Mouse (Mus musculus) olfactory bulb, adult 2 months (tissue): ENCODE data around the gene 4930583I09Rik.

Source experiments
- CTCF ChIP-seq: fragments of 200-500 bp; IDR thresholded peaks from 2 replicates; pipeline ENCODE4 v1.5.1; 2012; ENCODE audit warnings: low read depth, mild to moderate bottlenecking, low read length, moderate library complexity; ENCODE audit not compliant: insufficient read depth
- POLR2A ChIP-seq: fragments of 200-500 bp; IDR thresholded peaks from 2 replicates; pipeline ENCODE4 v1.6.1; 2012; ENCODE audit warnings: mild to moderate bottlenecking, low read depth, low read length, moderate library complexity; ENCODE audit not compliant: insufficient read depth

DNA sequence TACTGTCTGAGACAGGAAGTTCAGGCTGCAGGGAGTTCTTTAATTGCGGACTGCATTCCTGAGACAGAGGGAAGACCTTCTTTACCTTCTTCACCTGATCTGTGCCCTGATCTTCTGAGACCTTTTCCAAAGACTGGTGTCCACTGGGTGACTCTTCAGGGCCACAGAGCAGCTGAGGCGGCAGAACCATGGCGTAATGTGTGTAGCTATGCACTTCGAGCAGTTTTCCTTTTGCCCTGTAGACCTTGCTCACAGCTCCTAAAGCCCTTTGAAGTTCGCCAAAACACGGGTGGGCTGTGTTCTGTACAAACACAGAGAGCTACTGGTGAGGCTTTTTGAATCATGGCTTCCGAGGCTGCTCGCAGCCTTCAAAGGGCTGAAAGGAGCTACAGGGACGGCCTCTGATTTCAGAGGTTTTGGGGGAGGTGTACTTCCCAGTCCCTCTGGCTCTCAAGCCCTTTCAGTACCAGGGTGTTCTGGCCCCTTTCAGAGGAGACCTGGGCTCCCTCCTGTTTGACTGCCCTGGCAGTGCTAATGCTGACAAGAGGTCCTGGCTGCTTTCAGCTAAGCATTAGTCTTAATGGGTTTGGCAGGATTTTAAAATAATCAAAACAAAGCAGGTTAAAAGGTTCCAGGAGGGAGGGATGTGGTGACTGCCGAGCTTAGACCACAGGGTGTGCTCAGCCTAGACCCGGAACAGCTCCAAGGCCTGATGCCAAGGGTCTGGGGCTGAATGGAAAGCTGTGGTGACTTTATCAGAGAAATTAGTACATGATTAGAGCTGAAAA lies 33.5 kb downstream of the 4930583I09Rik start:
- TF ChIP-seq POLR2A (no peak), CTCF (no peak)
